Mouse (Mus musculus): ENCODE results near the gene Isg15. TPM values are rescaled to one million over a fixed set of nuclear protein-coding genes. Genes with fewer than 3 reads are reported as not detected.
"Not testable (repeated sequence)": the region's sequence is repeated elsewhere in the genome, so short reads cannot be mapped to it uniquely, and the experiment has no call there.

Isg15 gene
- polyA plus RNA-seq, 1 experiment from 2014 or later, result 2.2 TPM

DNA sequence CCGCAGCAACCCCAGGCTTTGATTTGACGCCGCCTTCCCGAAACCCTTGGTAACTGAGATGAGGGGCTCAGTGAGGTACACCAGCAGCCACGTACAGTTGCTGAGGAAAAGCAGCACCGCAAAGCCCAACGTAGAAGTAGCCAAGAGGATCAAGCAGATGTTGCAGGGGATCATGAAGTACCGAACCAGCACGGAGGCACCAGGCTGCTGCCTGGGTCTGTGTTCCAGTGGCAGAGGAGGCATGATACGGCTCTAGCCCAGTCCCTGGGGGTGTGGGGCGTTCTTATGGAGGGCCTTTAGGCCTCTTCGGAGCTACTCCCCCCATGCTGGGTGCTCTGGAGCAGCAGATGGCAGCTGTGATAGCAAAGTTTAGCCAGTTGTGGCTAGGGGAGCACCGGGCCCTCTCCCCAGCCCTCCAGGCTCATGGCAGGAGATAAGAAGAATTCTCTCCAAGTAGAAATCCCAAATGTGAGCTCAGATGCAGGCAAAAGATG lies 15.1 kb downstream of the Isg15 start:
- H3K9me3 ChIP-seq, result no peaks in the 10 kb centered on the region
- peak; percentile 29; the same call in 1 of the 2 replicates for ATAC-seq (ENCODE audit: low read depth)
- H3K4me2 ChIP-seq, result peak overlapping the region; percentile 84
- H3K36me3 ChIP-seq, result peaks cover 35% of the 10 kb centered on the region
- H3K4me1 ChIP-seq (replicated peaks), result peaks cover 100% of the 10 kb centered on the region
- H3K4me3 ChIP-seq, result peak overlapping the region; percentile 58
- WGBS, result 62% methylated on average over 13 of the region's 13 CpGs
- peak overlapping the region; percentile 93 for H3K9ac ChIP-seq
- H3K27me3 ChIP-seq, result no peaks in the 10 kb centered on the region
- H3K27ac ChIP-seq (replicated peaks), result peak overlapping the region; percentile 98

DNA sequence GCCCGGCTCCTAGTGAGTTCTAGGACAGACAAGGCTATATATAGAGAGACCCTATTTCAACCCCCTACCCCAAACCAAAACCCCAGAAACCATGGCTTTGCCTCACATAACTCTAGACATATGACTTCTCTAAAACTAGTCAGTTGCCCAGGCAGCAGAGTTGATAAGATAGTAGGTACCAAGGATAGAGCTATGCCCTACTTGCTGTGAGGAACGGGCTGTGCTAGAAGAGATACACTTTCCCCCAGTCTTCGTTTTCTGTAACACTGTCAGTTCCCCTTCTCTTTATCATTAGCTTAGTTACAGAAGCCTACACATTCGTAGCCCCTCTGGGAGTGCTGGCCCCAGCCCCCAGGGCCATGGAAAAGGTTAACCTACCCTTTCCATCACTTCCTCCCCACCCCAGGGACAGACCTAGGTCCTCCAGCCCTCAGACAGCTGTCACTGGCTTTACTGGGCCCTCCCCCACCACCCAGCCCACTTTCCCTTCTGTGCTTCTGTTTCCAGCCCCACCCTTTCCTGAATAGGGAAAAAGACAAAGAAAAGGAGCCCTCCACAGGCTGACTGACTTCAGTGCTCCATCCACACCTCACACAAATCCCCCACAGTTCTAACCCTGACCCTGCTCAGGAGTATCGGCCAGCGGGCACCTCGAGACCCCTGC lies 16.2 kb downstream of the Isg15 start:
- WGBS, result 76% methylated on average over 7 of the region's 7 CpGs
- H3K27me3 ChIP-seq, result no peaks in the 10 kb centered on the region
- no peaks in the 10 kb centered on the region for H3K9me3 ChIP-seq
- H3K4me3 ChIP-seq, result peak overlapping the region; percentile 58
- peak overlapping the region; percentile 93 for H3K9ac ChIP-seq
- peaks cover 37% of the 10 kb centered on the region for H3K36me3 ChIP-seq
- peak overlapping the region; percentile 98 for H3K27ac ChIP-seq (replicated peaks)
- H3K4me2 ChIP-seq, result peak overlapping the region; percentile 84
- peaks cover 98% of the 10 kb centered on the region for H3K4me1 ChIP-seq (replicated peaks)
- ATAC-seq (ENCODE audit: low read depth), result no peak

DNA sequence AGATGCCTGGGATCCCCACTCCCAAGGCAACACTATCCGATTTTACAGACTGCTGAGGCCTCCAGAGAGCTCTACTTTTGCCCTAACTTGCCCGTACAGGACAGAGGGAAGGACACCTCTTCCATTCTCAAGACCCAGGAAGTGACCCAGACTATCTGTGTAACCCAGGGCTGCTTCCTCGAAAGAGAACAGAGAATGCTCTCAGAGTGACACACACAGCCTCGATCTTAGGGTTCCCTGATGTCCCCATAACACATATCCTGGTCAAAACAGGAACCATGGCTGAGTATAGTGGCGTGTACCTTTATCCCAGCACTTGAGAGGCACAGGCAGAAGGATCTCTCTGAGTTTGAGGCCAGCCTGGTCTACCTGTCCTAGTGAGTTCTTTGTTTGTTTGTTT lies 16.9 kb downstream of the Isg15 start:
- peak overlapping the region; percentile 93 for H3K9ac ChIP-seq
- H3K9me3 ChIP-seq, result no peaks in the 10 kb centered on the region
- H3K27me3 ChIP-seq, result no peaks in the 10 kb centered on the region
- peak overlapping the region; percentile 58 for H3K4me3 ChIP-seq
- H3K36me3 ChIP-seq, result peaks cover 43% of the 10 kb centered on the region
- H3K27ac ChIP-seq (replicated peaks), result no peak overlapping the region
- H3K4me1 ChIP-seq (replicated peaks), result peaks cover 91% of the 10 kb centered on the region
- no peak for ATAC-seq (ENCODE audit: low read depth)
- WGBS, result 83% methylated on average over 5 of the region's 5 CpGs
- peak overlapping the region; percentile 84 for H3K4me2 ChIP-seq

DNA sequence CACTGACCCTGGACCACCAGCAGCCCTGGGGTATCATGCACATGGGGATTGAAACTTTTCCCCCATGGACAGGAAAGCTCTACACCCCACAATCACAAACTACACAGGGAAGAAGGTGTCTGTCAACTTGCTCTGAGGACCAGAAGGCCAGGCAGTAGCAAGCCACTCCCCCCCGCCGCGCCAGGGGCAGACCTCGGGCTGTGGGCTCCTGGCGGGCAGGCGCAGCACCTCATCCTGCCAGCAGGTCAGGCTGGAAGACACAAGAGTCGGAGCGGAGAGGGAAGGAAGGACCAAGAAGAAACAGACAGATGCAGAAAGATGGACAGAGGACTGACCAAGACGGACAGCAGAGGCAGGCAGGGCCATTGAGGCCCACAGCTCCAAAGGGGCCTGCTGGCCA lies 23.0 kb downstream of the Isg15 start:
- no peak overlapping the region for H3K9ac ChIP-seq
- ATAC-seq (ENCODE audit: low read depth), result no peak
- 91% methylated on average over 9 of the region's 9 CpGs for WGBS
- no peaks in the 10 kb centered on the region for H3K9me3 ChIP-seq
- H3K27ac ChIP-seq (replicated peaks), result no peak overlapping the region
- peaks cover 98% of the 10 kb centered on the region for H3K36me3 ChIP-seq
- H3K4me2 ChIP-seq, result no peak overlapping the region
- no peak overlapping the region for H3K4me3 ChIP-seq
- peaks cover 30% of the 10 kb centered on the region for H3K4me1 ChIP-seq (replicated peaks)
- no peaks in the 10 kb centered on the region for H3K27me3 ChIP-seq

DNA sequence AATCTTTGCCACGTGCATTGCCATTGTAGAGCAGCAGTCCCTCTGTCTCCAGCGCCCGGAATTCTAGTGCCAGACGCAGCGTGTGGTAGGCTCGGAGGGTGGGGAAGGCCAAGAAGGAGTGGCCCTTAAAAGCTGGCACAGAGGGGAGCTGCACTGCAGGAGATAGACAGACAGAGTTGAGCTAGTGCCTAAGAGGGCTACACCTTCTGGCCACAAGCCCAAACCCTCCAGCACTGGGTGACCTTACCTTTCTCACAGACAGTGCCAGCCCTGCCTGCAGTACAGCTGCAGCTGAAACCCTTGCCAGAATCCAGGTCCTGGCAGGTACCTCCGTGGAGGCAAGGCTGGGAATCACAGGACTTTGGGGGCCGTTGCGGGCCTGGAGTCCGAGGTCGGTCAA lies 28.8 kb downstream of the Isg15 start:
- WGBS, result 94% methylated on average over 11 of the region's 11 CpGs
- no peaks in the 10 kb centered on the region for H3K4me1 ChIP-seq (replicated peaks)
- no peak overlapping the region for H3K9ac ChIP-seq
- H3K4me3 ChIP-seq, result no peak overlapping the region
- H3K27me3 ChIP-seq, result no peaks in the 10 kb centered on the region
- H3K36me3 ChIP-seq, result peaks cover 100% of the 10 kb centered on the region
- no peaks in the 10 kb centered on the region for H3K9me3 ChIP-seq
- H3K4me2 ChIP-seq, result no peak overlapping the region
- no peak overlapping the region for H3K27ac ChIP-seq (replicated peaks)
- no peak for ATAC-seq (ENCODE audit: low read depth)

DNA sequence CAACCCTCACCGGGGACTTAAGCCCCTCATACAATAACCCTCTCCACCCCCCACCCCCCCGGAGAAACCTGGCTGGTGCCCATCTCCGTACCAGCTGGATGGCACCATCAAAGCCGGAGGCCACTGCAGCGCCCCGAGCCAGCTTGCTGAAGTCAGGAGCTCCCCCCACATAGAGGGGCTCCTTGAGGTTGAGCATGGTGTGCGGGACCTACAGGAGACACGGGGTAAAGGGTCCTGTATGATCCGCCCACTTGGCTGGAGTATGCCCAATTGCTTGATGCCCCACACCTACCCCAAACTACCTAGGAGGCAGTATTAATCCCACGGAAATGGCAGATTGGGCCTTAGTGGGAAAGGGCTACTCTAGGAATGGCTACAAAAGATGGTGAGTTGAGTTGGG lies 31.5 kb downstream of the Isg15 start:
- H3K4me1 ChIP-seq (replicated peaks), result no peaks in the 10 kb centered on the region
- H3K4me3 ChIP-seq, result no peak overlapping the region
- WGBS, result 95% methylated on average over 10 of the region's 10 CpGs
- no peak for ATAC-seq (ENCODE audit: low read depth)
- no peak overlapping the region for H3K27ac ChIP-seq (replicated peaks)
- peaks cover 100% of the 10 kb centered on the region for H3K36me3 ChIP-seq
- no peak overlapping the region for H3K4me2 ChIP-seq
- no peaks in the 10 kb centered on the region for H3K9me3 ChIP-seq
- no peaks in the 10 kb centered on the region for H3K27me3 ChIP-seq
- H3K9ac ChIP-seq, result no peak overlapping the region

DNA sequence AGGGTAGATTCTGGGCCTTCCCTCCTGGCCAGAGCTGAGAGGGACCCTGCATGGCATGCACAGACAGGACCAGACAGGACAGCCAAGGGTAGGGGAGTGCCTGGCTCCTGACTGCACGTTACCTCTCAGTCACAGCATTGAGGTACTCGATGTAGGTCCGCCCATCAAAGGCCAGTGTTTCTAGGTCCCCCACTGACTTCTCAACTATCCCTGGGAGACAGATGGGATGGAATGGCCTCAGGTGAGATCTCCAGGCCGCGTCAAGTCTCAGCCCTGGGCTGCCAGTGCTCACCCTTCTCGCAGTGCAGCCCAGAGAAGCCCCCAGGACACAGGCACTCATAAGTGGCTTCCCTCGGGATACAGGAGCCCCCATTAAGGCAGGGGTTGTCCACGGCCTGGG lies 32.0 kb downstream of the Isg15 start:
- ATAC-seq (ENCODE audit: low read depth), result no peak
- H3K27me3 ChIP-seq, result no peaks in the 10 kb centered on the region
- H3K4me3 ChIP-seq, result no peak overlapping the region
- WGBS, result 93% methylated on average over 8 of the region's 8 CpGs
- peaks cover 100% of the 10 kb centered on the region for H3K36me3 ChIP-seq
- H3K9me3 ChIP-seq, result no peaks in the 10 kb centered on the region
- no peak overlapping the region for H3K4me2 ChIP-seq
- no peak overlapping the region for H3K9ac ChIP-seq
- no peaks in the 10 kb centered on the region for H3K4me1 ChIP-seq (replicated peaks)
- H3K27ac ChIP-seq (replicated peaks), result no peak overlapping the region

DNA sequence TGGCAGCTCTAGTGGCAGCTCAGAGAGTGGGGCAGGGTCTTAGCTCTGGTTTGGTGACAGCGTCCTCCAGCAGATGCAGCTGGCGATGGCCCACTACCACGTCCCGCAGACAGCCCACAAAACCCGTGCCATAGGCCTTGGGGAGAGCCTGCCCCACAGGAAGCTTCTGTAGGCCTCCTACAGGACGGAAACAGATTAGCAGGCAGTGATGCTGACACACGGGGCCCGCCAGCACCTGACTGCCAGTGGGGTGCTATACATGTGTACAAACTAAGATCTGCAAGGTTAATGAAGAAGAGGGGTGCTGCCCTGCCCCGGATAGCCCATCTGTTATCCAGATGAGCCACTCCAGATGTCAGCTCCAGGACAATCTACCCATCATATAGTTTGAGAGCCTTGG lies 34.1 kb downstream of the Isg15 start:
- 89% methylated on average over 9 of the region's 9 CpGs for WGBS

DNA sequence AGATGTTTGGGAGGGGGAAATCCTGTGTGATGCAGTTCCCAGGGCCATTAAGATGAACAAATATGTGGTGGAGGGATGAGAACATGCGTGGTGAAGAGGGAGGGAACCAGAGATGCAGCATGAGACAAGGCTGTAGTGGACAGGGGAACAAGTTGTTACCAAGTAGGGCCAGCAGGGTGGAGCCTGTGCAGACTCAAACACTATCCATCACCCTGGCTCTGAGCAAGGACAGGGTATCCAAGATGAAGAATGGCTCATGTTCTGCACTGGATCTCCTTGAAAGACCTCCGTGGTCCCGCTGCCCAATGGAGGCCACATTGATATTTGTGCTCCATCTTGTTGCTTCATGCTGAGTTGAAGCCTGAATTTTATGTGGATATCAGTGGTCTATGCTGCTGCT lies 45.8 kb downstream of the Isg15 start:
- WGBS, result 91% methylated on average over 3 of the region's 3 CpGs
- Histone ChIP-seq H3K27ac (replicated peaks) (no peak overlapping the region), H3K4me3 (no peak overlapping the region)

More for the DNA sequence above, 34.1 kb downstream of the Isg15 start:
- no peak overlapping the region for H3K4me3 ChIP-seq
- H3K9ac ChIP-seq, result no peak overlapping the region
- peaks cover 99% of the 10 kb centered on the region for H3K36me3 ChIP-seq
- no peak overlapping the region for H3K4me2 ChIP-seq
- no peaks in the 10 kb centered on the region for H3K27me3 ChIP-seq
- H3K9me3 ChIP-seq, result peaks cover 14% of the 10 kb centered on the region
- no peak overlapping the region for H3K27ac ChIP-seq (replicated peaks)
- no peak for ATAC-seq (ENCODE audit: low read depth)
- no peaks in the 10 kb centered on the region for H3K4me1 ChIP-seq (replicated peaks)

DNA sequence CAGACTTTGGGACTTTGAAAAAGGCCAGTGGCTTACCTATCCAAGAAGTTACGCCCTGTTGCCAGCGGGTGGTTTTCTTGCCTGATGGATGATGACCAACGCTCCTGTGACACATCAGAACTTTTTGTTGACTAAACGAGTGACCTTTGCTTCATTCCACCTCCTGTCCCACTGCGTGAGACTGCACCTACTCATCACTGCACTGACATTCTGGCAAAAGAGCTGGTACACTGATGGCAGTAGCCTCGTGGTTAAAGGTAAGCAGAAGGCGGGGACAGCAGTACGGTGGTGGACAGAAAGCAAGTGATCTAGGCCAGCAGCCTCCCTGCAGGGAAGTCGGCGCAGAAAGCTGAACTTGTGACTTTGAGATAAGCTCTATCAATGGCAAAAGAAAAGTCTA lies 49.7 kb downstream of the Isg15 start:
- H3K9ac ChIP-seq; ATAC-seq (ENCODE audit: low read depth); H3K27ac ChIP-seq (replicated peaks); H3K9me3 ChIP-seq; H3K36me3 ChIP-seq; H3K4me2 ChIP-seq; H3K4me1 ChIP-seq (replicated peaks); H3K4me3 ChIP-seq; H3K27me3 ChIP-seq: not testable (repeated sequence)
- 89% methylated on average over 10 of the region's 10 CpGs for WGBS

More for the DNA sequence above, 45.8 kb downstream of the Isg15 start:
- Histone ChIP-seq H3K9me3 (peaks cover 16% of the 10 kb centered on the region), H3K4me1 (replicated peaks) (no peaks in the 10 kb centered on the region), H3K4me2 (no peak overlapping the region), H3K36me3 (no peaks in the 10 kb centered on the region), H3K27me3 (no peaks in the 10 kb centered on the region), H3K9ac (no peak overlapping the region)
- ATAC-seq (ENCODE audit: low read depth), result no peak

Small RNA genes lying within 50 kb of the gene (microRNA-seq; reads per million reads assigned to microRNA genes)
- gene Mir7658, result 1.2 reads per million

Other genes with a start within 250 kb of the Isg15 start
- gene C1qtnf12, start 238.5 kb downstream of the Isg15 start, polyA plus RNA-seq (2015; fragmentation: Nextera tagmentation; extraction: Ambion mirVana), result 10.6 and 19.0 TPM in 2 replicates
- gene B3galt6, start 208.2 kb downstream of the Isg15 start, polyA plus RNA-seq (2015; fragmentation: Nextera tagmentation; extraction: Ambion mirVana), result 25.1 and 25.5 TPM in 2 replicates
- 132 and 139 TPM in 2 replicates for gene Sdf4, start 207.9 kb downstream of the Isg15 start, polyA plus RNA-seq (2015; fragmentation: Nextera tagmentation; extraction: Ambion mirVana)
- gene Tnfrsf4, start 187.0 kb downstream of the Isg15 start, polyA plus RNA-seq (2015; fragmentation: Nextera tagmentation; extraction: Ambion mirVana), result 0.77 and 1.2 TPM in 2 replicates
- 1.6 and 2.7 TPM in 2 replicates for gene Tnfrsf18, start 174.7 kb downstream of the Isg15 start, polyA plus RNA-seq (2015; fragmentation: Nextera tagmentation; extraction: Ambion mirVana)
- not detected in 2 replicates for gene Ttll10, start 141.4 kb downstream of the Isg15 start, polyA plus RNA-seq (2015; fragmentation: Nextera tagmentation; extraction: Ambion mirVana)
- gene 9430015G10Rik, start 90.8 kb downstream of the Isg15 start, polyA plus RNA-seq (2015; fragmentation: Nextera tagmentation; extraction: Ambion mirVana), result 25.0 and 27.7 TPM in 2 replicates
- 0.66 and 0.69 TPM in 2 replicates for gene Rnf223, start 70.3 kb downstream of the Isg15 start, polyA plus RNA-seq (2015; fragmentation: Nextera tagmentation; extraction: Ambion mirVana)
- gene Agrn, start 3.3 kb downstream of the Isg15 start, polyA plus RNA-seq (2015; fragmentation: Nextera tagmentation; extraction: Ambion mirVana), result 120 and 122 TPM in 2 replicates
- gene AW011738, start 2.5 kb upstream of the Isg15 start, polyA plus RNA-seq (2015; fragmentation: Nextera tagmentation; extraction: Ambion mirVana), result 5.1 and 5.6 TPM in 2 replicates
- gene Perm1, start 15.1 kb upstream of the Isg15 start, polyA plus RNA-seq (2015; fragmentation: Nextera tagmentation; extraction: Ambion mirVana), result 1.8 TPM in 2 replicates
- 26.1 and 27.3 TPM in 2 replicates for gene Plekhn1, start 34.0 kb upstream of the Isg15 start, polyA plus RNA-seq (2015; fragmentation: Nextera tagmentation; extraction: Ambion mirVana)
- 49.5 and 54.8 TPM in 2 replicates for gene Noc2l, start 35.2 kb upstream of the Isg15 start, polyA plus RNA-seq (2015; fragmentation: Nextera tagmentation; extraction: Ambion mirVana)
- 2.1 and 2.9 TPM in 2 replicates for gene Samd11, start 54.8 kb upstream of the Isg15 start, polyA plus RNA-seq (2015; fragmentation: Nextera tagmentation; extraction: Ambion mirVana)
- gene Vmn2r-ps159, start 130.3 kb upstream of the Isg15 start, polyA plus RNA-seq (2015; fragmentation: Nextera tagmentation; extraction: Ambion mirVana), result not detected in 2 replicates

All from neural tube, embryonic 13.5 days (tissue).